Mouse (Mus musculus): ENCODE measurements at regions not wholly inside any gene's neighbourhood (a gene's known extent, or its start where the extent isn't known, plus 50 kb on each side); places are given as distances from the start of the nearest gene placed in this dataset.
A peak's percentile ranks its signal among the peaks of the same experiment; 100 is the strongest.

DNA sequence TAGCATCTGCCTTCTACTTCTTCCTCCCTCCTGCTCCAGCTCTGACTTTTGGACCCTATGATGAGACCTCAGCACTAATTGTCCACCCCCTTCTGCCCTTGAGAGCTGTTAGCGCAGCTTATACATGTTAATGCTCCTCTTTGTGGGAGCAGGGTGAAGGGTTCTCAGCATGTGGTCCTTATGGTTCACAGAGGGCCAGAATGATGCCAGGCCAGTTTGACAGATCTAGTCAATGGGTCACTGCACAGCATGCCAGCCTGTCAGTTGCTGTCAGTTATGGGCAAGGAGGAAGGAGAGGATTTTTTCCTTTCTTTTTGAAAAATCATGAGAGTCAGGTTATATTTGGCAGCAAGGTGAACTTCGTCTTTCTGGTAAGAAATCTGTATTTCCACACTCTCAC lies 68.4 kb downstream of the 4931417E11Rik start:
- no peak for DNase-seq

DNA sequence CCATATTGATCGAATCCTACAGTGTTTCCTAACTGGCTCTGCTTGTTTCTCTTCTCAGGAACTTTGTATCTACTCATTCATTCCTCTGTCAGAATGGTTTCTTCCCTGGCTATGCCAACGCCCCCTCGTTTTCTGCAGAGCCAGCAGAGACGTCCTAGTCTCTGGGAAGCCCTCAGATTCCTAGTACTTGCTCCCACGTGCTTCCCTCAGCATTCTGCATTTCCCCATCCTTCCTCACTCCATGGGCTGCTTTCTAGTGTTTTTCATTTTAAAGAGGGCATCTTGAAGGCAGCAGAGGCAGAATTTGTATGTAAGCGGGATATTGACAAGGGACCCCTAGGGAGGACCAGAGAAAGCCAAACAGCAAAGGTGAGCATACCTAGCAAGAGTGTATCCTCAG lies 80.2 kb downstream of the 4931417E11Rik start:
- DNase-seq: no peak

- DNase-seq: peak; percentile 14
These were observed 83.2 kb downstream of the 4931417E11Rik start for GRCm38 (mm10) chr6:73386261-73386660.

- DNase-seq: no peak
These were observed 89.6 kb downstream of the 4931417E11Rik start for GRCm38 (mm10) chr6:73379825-73380224.

DNA sequence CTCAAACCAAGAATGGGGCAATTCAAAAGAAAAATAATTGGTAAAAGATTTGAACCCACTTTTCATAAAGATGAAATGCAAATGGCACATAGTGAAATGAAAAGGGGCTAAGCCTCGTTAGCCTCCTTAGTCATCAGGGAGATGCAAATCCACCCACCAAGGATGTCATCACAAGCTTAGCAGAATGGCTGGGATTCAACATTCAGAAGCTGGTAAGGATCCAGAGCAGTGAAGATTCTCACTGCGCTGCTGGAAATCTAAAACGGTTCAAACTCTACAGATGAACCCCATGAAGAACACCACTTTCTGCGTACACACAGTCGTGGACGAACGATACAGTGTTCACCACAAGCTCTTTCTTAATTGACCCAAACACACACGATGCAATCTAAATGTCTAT lies 91.6 kb downstream of the 4931417E11Rik start:
- DNase-seq: no peak

GRCm38 (mm10) chr6:73376291-73376690 lies 93.2 kb downstream of the 4931417E11Rik start:
- DNase-seq: no peak

DNA sequence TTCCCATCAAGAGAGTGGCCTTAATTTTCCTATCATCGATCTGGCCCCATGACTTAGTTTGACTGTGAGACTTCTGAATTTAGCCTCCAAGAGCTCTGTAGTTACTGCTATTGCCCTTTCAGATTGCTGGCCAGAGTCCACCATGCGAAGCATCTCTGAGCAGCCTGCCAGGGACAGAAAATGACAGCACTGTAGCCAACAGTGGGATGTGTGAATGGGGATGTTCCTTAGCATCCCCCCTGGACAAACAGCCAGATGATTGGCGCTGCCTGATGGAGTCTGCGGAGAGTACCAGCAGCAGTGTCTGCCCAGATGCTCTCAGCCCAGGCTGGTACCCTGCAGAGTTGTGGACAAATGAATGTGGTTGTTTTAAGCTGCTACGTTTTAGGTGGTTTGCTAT lies 96.6 kb downstream of the 4931417E11Rik start:
- DNase-seq: no peak

DNA sequence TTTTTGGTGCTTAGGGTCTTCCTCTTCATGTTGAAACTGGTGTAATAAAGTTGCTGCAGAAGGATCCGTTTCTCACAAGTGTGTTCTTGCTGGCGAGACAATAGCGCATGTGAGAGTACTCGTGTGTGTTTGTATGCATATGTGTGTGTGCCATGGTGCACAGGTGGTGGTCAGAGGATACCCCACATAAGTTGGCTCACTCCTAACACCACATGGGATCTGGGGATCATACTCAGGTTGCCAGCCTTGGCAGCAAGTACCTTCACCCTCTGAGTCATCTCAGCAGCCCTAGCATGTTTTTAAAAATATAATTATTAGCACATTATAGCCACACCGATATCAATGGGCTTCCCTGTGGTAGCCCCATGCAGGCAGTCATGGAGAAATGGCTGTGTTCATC lies 97.6 kb downstream of the 4931417E11Rik start:
- no peak for DNase-seq

DNA sequence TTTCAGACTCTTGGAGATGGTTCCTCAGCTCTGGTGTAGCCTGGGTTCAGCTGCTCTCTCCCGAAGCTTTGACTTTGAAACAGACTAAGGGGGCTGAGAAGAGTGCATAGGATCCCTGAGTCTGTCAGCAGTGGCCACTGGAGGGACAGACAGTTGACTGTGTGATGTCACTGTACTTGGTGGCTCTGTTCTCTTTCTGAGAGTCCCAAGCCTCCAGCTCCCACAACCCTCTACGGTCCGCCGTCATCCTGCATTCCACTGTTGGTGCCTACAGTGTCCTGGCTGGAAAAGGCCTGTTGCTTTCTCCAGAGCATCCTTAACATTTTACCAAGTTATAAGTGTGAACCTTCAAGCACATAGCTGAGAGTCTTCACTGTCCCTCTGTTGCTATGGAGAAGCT lies 98.6 kb downstream of the 4931417E11Rik start:
- no peak for DNase-seq

GRCm38 (mm10) chr6:73368836-73369141 lies 100.7 kb downstream of the 4931417E11Rik start:
- no peak for DNase-seq

- DNase-seq: no peak
These were observed 101.2 kb downstream of the 4931417E11Rik start for GRCm38 (mm10) chr6:73368047-73368835.

- peak; percentile 13 for DNase-seq
These were observed 101.9 kb downstream of the 4931417E11Rik start for GRCm38 (mm10) chr6:73367616-73368015.

DNA sequence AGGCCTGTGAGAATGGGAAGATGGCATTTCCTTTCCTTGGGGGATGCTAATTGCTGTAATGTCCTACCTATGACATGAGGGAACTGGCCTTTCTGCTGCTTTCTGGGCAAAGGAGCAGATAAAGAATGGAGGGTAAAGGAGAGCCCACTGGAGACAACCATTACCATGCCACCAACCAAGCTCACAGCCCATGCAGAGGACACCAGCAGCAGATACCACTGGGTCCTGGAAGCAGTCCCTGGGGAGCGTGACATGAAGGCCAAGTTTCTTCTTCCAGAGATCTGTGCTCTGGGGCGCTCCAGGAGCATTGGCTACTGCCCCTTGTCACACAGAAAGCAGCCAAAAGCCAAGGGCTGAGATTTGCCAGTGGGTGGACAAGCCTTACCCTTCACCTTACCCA lies 102.8 kb downstream of the 4931417E11Rik start:
- no peak for DNase-seq

- no peak for DNase-seq
These were observed 104.2 kb downstream of the 4931417E11Rik start for GRCm38 (mm10) chr6:73365306-73365705.

GRCm38 (mm10) chr6:73334995-73335394 lies 86.8 kb downstream of the Suclg1 start:
- DNase-seq: no peak

GRCm38 (mm10) chr6:73329666-73330065 lies 81.5 kb downstream of the Suclg1 start:
- DNase-seq: no peak

Small RNA genes lying in the stretch of these regions (microRNA-seq; reads per million reads assigned to microRNA genes)
- 0 reads per million in 2 experiments for gene Gm24370 (ENCODE audit: borderline replicate concordance in 2 of 2)

Data from gastrocnemius, postnatal 25 days (tissue).